Mouse (Mus musculus): ENCODE data around the gene Ccdc121.

Ccdc121 gene

DNA sequence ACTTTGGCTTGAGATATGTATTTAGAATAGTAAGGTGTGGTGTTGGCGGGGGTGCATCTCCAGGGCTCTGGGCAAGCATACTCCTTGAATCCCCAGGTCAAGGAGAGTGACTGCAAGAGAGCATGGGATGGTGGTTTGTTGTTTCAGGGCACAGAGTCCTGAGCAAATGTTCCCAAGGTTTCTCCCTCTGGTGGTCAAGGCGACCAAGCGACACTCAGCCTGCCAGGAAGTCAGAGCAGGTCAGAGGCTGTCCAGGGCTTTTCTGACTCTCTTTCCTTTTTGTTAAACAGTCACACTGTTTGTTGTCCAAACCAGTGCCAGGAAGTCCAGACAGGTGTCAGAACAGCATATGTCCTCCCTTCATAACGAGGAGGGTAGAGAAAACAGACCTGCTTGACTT, at the start of gene Ccdc121:
TSS of gene Ccdc121 (minus strand) at position 145 of the 400 bp plus-strand sequence.
- DNase-seq (ENCODE audit: low spot score), result no peak

DNA sequence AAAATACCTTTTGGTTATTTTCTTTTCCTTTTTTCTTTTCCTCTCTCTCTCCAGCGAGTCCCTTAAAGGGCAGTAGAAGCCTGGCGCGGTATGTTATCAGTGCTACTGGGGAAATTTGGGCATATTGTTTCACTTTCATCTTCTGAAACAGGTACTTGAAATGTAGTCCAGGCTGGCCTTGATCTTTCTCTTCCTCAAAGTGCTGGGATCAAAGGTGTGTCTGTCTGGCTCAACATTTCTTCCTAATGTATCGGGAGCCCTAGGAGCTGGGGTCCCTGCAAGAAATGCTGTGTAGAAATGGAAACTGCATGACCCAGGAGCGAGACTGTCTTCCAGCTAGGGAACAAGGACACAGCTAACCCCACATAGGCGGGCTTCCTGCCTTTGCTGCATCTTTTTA, 49.1 kb upstream of the Ccdc121 start:
- no peak for DNase-seq (ENCODE audit: low spot score)

GRCm38 (mm10) chr1:181559655-181560054, 48.4 kb upstream of the Ccdc121 start:
- DNase-seq (ENCODE audit: low spot score), result no peak

- no peak for DNase-seq (ENCODE audit: low spot score)
Observed at GRCm38 (mm10) chr1:181555475-181555874, 44.2 kb upstream of the Ccdc121 start.

DNA sequence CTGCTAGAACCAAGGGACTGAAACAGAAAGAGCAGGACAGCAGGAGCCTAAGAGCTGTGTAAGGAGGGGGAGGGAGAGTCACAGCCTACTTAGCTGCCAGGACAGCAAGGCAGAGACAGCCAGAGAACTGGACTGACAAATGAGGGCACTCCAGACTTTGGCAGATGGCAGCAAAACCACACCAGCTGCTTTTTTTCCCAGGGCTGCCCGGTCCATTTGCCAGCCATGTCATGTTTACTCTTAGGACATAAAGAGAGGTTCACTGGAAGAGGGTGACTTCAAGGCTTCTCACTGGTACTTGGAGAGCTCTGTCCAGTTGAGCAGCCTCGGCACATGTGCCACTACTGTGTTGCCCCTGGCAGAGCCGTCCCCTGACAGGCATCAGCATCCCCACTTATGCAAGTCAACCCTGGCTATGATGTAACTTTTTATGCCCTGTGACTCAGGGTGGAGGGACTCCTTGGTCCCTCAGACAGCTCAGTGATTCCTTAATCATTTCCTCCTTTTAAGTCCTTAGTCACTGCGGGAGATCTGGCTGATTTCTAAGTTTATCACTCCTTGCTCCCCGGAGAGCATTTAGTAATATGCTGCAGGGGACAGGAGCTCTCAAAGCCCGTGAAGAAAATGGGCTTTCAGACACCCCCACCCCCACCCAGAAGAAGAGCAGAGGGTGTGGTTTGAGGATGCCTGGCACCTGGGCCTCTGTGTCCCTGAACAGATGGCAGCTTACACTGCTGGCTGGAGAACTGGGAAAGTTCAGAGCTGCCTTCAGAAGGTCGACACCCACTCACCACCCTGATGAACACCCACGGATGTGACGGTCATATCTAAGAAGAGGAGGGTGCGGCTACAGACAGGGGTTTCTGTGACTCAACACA, 41.5 kb upstream of the Ccdc121 start:
- DNase-seq (ENCODE audit: low spot score), result no peak

DNA sequence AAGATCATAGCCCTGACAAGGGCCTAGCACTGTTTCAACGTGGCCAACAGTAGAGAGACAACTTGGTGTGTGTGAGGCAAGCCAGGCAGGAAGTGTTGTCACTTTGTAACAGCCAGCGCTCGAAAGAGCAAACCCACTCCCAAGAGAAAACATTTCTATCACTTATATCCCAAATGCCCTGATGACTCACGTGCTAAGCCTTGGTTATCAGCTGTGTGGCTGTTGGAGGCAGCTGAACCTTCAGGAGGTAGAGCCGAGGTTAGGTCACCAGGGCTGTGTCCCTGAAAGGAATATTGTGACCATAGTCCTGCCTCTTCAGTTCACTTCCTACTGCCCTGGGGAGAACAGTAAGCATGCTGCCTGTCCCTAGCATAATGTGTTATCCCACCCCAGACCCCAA, 39.6 kb upstream of the Ccdc121 start:
- DNase-seq (ENCODE audit: low spot score), result no peak

DNA sequence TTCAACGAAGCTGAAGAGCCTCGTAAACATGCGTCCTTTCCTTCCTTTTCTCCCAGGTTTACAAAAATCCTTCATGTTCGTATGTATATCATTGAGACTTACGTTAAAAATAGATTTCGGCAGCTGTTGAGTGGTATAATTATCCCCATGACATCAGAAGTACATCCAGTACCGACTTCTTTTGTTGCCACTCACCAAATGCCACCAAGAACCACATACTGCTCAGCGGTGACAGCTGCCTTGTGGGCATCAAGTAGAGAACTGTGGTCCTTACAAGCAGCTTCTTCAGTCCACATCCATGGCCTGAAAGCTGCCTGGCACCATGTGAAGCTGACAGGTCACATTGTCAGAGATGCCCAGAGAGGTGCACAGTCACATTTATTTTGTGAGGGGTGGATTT, 38.7 kb upstream of the Ccdc121 start:
- peak; percentile 45 for DNase-seq (ENCODE audit: low spot score)

- DNase-seq (ENCODE audit: low spot score), result peak; percentile 82
Observed at GRCm38 (mm10) chr1:181545044-181545772, 34.0 kb upstream of the Ccdc121 start.

GRCm38 (mm10) chr1:181543711-181544383, 32.6 kb upstream of the Ccdc121 start:
- DNase-seq (ENCODE audit: low spot score), result peak; percentile 35

GRCm38 (mm10) chr1:181539846-181540769, 28.9 kb upstream of the Ccdc121 start:
- no peak for DNase-seq (ENCODE audit: low spot score)

DNA sequence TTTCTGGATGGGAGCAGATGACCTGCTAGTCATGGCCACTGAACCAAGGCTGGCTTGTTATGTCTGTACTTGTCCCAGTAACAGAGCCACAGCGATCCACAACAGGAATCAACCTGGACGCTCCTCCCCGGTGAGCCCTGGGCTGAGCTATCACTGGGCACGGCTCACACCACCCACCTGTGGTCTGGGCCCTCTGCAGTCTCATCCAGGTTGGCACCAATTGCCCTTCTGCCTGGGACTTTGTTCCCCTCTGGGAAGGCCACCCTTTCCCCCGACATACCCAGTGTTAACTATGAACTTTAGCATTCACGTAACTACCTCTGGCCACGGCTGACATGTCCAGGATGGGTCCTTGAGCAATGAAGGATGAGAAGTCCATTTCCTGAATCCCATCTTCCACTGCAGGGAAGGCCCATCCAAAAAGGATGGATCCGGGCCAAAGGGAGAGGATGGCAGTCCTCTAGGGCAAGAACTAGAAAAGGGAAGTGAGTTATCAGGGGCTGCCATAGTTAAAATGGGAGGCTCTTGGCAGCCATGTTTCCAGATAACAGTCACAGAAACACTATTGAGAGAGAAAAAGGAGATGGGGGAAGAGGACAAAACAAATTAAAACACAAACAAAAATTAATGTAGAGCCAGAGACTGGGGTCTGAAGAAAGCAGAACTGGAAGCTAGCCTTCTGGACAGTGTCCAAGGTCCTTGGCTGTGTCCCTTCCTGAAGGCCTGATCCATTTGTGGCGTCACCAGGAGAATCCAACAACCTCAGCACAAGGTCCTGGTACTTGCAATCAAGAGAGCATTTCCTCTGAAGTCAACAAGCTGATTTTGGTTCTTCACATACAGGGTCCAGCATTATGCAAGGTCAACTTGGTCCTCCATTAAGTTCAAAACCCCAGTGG, 26.6 kb upstream of the Ccdc121 start:
- DNase-seq (ENCODE audit: low spot score), result no peak

DNA sequence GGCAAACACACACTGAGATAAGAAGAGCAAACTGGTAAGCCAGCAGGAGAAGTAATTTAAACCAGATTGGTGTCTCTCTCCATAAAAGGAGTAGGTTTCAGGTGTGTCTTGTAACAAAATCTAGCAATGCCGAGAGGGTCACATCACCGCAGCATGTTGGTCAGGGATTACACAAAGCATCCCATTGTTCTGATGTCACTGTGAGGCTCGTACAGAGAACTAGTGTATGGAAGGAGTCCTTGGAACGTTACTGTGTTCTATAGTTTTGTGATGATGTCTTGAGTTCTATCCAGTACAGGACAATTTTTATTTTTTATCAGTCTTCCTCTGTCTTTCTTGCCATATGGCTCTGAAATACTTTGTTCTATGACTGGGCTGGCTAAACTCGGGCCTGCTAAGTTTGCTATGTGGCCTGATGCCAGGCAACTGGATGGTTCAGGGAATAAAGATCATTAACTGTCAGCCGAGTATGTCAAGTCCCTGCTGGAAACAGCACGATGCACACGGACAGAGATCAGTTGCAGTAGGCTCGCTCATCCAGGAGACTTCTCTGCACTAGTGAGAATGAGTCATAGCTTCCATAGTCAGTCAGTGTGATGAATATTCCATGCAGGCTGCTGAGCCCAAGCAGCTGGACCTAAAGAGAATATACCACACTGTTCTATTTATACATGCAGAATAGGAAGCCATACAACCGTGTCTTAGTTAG, 24.1 kb upstream of the Ccdc121 start:
- DNase-seq (ENCODE audit: low spot score), result peak; percentile 44

DNA sequence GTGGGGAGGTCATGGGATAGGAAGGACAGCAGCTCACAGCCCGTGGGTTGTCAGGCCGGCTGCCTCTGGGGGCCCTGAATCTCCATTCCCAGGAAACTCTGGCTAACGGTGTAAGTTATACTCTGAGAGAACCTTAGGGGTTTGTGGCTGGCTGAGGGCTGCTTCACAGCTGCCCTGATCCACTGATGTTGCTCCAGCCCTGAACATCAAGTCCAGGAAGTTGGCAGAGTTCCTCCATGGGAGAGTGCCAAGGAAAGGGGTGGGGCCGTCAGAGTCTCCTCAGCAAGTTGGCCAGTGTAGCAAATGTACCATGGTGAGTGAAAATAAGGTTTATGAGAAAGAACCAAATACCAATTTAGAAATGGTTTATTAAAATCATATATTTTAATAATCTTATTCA, 18.1 kb upstream of the Ccdc121 start:
- peak; percentile 59 for DNase-seq (ENCODE audit: low spot score)

DNA sequence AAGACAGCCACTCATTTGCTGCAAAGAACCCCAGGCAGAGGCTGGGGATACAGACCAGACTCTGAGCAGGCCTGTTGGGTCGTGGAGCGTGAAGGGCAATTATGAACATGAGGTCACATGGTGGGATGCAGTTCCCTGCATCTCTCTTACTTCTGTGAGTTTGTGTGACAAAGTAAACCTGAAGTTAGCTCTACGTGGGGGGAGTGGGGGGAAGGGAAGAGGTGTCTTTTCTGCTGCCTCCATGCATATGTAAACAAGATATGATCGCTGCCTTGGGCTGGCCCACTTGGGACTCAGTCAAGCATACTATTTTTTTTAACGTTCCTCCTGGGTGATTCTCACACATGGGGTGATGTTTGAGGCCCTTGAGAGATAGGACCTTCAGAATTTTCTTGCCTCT, 14.7 kb upstream of the Ccdc121 start:
- no peak for DNase-seq (ENCODE audit: low spot score)

DNA sequence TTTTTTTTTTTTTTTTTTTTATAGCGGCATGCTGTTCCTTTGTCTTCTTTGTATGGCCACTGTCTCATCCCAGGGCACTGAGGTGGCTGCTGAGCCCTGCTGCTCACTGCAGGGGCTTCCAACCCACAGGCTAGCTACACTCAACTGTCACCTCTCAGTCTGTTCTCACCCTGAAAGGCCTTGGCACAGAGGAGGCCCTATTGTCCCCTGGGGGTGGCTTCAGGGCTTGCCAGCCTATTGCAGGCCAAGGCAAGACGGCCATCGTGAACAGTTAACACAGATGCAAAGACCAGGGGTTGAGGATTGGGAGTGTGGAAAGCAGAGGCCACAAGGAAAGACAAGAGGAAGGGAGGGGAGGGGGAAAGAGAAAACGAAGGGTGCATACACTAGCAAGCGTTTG, 12.6 kb upstream of the Ccdc121 start:
- no peak for DNase-seq (ENCODE audit: low spot score)

DNA sequence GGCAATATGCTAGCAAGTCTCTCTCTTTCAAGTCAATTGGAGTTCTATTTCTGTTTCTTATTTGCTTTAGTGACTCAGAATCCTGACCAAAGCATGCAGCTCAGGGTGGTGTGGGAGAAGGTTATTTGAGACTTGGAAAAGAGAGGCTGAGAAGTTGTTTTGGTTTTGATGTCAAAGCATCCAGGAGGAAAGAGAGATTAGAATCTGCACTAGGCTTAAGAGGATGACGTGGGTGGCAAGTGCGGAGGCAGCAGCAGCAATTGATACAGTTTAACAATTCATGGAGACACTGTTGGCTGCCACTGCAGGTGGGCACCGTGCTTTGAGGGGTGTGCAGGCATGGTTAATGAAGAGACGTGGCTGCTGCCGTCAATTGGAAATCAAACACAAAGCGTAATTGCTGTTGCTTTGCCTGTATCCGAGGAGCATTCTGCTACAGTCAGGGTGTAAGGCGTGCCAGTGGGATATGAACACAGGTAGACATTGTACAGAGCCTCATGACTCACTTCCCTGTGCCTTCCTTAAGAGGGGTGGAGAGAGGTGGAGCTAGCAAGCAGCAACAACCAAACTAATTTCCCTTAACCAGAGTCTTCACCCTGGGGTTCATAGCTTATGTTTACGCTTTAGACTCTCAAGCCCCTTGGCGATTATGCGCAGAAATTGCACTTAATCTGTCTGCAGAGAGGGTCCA, 10.3 kb upstream of the Ccdc121 start:
- no peak for DNase-seq (ENCODE audit: low spot score)

DNA sequence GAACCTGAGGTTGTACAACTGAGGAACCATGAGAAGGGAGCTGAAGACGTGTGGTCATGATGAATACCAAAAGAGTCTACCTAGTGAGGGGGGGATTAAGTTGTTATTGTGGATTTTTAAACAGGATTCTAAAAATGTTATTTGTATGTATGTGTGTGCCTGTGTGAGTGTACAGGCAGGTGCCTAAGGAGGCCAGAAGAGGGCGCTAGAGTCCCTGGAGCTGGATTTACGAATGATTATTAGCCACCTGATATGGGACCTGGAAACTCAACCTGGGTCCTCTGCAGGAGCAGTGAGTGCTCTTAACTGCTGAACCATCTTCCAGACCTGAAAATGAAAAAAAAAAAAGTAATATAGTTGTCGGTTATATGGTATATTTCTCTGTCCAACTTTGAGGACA, 7.9 kb upstream of the Ccdc121 start:
- DNase-seq (ENCODE audit: low spot score), result no peak

- no peak for DNase-seq (ENCODE audit: low spot score)
Observed at GRCm38 (mm10) chr1:181518046-181518445, 6.8 kb upstream of the Ccdc121 start.

DNA sequence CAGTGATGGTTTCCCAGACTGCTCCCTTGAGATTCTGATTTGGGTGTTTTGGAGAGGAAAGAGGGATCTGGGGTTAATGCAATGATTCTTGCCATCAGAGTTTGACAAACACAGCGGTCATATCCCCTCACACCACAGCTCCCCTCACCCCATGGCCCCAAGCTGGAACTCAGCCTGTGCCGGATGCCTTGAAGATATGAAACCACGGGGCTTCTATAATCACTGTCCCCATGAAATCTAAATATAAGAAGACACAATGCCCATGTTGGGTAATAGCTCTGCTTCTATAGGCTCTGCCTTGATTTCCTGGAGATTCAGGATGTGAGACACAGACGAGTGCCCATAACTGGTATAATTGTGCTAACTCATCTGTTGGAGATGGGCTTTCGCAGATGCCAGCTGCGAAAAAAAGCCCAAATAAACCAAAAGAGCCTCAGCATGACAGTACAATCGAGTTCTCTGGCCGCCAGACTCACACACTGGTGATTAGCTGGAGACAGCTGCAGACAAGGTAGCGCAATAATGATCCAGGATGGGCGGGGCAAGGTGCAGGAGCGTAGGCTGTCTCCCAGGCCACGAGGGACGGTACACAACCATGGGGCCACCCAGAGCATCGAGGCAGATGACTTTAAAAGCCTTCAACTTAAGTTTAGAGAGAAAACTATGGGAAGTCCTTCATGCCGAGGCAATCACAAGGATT, 1.3 kb upstream of the Ccdc121 start:
- DNase-seq (ENCODE audit: low spot score), result no peak

Data from layer of hippocampus, adult 11-12 months (tissue).